Mouse (Mus musculus): ENCODE data around the gene Tpd52l2. TPM values are rescaled to one million over a fixed set of nuclear protein-coding genes. Genes with fewer than 3 reads are reported as not detected.

Gene Tpd52l2
- polyA plus RNA-seq, 1 experiment, result 144 TPM

- Histone ChIP-seq H3K27ac (ENCODE audit: insufficient read depth, low read length) (no peak overlapping the region), H3K9me3 (replicated peaks; ENCODE audit: control insufficient read depth, insufficient read depth, low read length, poor library complexity, severe bottlenecking) (no peaks in the 10 kb centered on the region), H3K27me3 (ENCODE audit: control insufficient read depth, insufficient read depth, low read length, poor library complexity, severe bottlenecking) (no peaks in the 10 kb centered on the region), H3K4me1 (ENCODE audit: control insufficient read depth, insufficient read depth, low read length) (no peaks in the 10 kb centered on the region), H3K9ac (ENCODE audit: low read depth, poor library complexity, severe bottlenecking) (no peak overlapping the region), H3K4me3 (ENCODE audit: low read depth, low read length) (peak overlapping the region; percentile 32; the same call in 1 of the 2 replicates), H3K36me3 (ENCODE audit: control insufficient read depth, insufficient read depth, low read length, poor library complexity, severe bottlenecking) (no peaks in the 10 kb centered on the region; the same call in 1 of the 2 replicates)
- TF ChIP-seq EP300 (IDR thresholded peaks at IDR 0.05; ENCODE audit: insufficient read depth, low read depth, low read length) (no peak), POLR2A (IDR thresholded peaks at IDR 0.05; ENCODE audit: insufficient read depth, low read length) (no peak), CTCF (IDR thresholded peaks at IDR 0.05; ENCODE audit: low read depth, low read length) (no peak)
Measured at GRCm38 (mm10) chr2:181522811-181523210, 25.9 kb downstream of the Tpd52l2 start.

- H3K27me3 ChIP-seq (ENCODE audit: control insufficient read depth, insufficient read depth, low read length, poor library complexity, severe bottlenecking), result no peaks in the 10 kb centered on the region
- no peak for TF ChIP-seq CTCF (IDR thresholded peaks at IDR 0.05; ENCODE audit: low read depth, low read length)
- TF ChIP-seq EP300 (IDR thresholded peaks at IDR 0.05; ENCODE audit: insufficient read depth, low read depth, low read length), result no peak
- TF ChIP-seq POLR2A (IDR thresholded peaks at IDR 0.05; ENCODE audit: insufficient read depth, low read length), result no peak
- H3K9ac ChIP-seq (ENCODE audit: low read depth, poor library complexity, severe bottlenecking), result no peak overlapping the region
- H3K27ac ChIP-seq (ENCODE audit: insufficient read depth, low read length), result no peak overlapping the region
- H3K4me1 ChIP-seq (ENCODE audit: control insufficient read depth, insufficient read depth, low read length), result no peaks in the 10 kb centered on the region
- H3K36me3 ChIP-seq (ENCODE audit: control insufficient read depth, insufficient read depth, low read length, poor library complexity, severe bottlenecking), result peaks cover 2% of the 10 kb centered on the region
- no peaks in the 10 kb centered on the region for H3K9me3 ChIP-seq (replicated peaks; ENCODE audit: control insufficient read depth, insufficient read depth, low read length, poor library complexity, severe bottlenecking)
- H3K4me3 ChIP-seq (ENCODE audit: low read depth, low read length), result no peak overlapping the region
Measured at GRCm38 (mm10) chr2:181525526-181525925, 28.6 kb downstream of the Tpd52l2 start.

- no peak overlapping the region for H3K4me3 ChIP-seq (ENCODE audit: low read depth, low read length)
- no peak overlapping the region for H3K9ac ChIP-seq (ENCODE audit: low read depth, poor library complexity, severe bottlenecking)
- H3K36me3 ChIP-seq (ENCODE audit: control insufficient read depth, insufficient read depth, low read length, poor library complexity, severe bottlenecking), result peaks cover 2% of the 10 kb centered on the region
- peaks cover 1% of the 10 kb centered on the region for H3K4me1 ChIP-seq (ENCODE audit: control insufficient read depth, insufficient read depth, low read length)
- no peaks in the 10 kb centered on the region for H3K27me3 ChIP-seq (ENCODE audit: control insufficient read depth, insufficient read depth, low read length, poor library complexity, severe bottlenecking)
- H3K27ac ChIP-seq (ENCODE audit: insufficient read depth, low read length), result no peak overlapping the region
- TF ChIP-seq POLR2A (IDR thresholded peaks at IDR 0.05; ENCODE audit: insufficient read depth, low read length), result no peak
- no peak for TF ChIP-seq EP300 (IDR thresholded peaks at IDR 0.05; ENCODE audit: insufficient read depth, low read depth, low read length)
- TF ChIP-seq CTCF (IDR thresholded peaks at IDR 0.05; ENCODE audit: low read depth, low read length), result no peak
- H3K9me3 ChIP-seq (replicated peaks; ENCODE audit: control insufficient read depth, insufficient read depth, low read length, poor library complexity, severe bottlenecking), result no peaks in the 10 kb centered on the region
Measured at GRCm38 (mm10) chr2:181529076-181529475, 32.1 kb downstream of the Tpd52l2 start.

- Histone ChIP-seq H3K9me3 (replicated peaks; ENCODE audit: control insufficient read depth, insufficient read depth, low read length, poor library complexity, severe bottlenecking) (no peaks in the 10 kb centered on the region), H3K36me3 (ENCODE audit: control insufficient read depth, insufficient read depth, low read length, poor library complexity, severe bottlenecking) (peaks cover 2% of the 10 kb centered on the region), H3K27ac (ENCODE audit: insufficient read depth, low read length) (no peak overlapping the region), H3K4me1 (ENCODE audit: control insufficient read depth, insufficient read depth, low read length) (peaks cover 1% of the 10 kb centered on the region), H3K9ac (ENCODE audit: low read depth, poor library complexity, severe bottlenecking) (no peak overlapping the region), H3K4me3 (ENCODE audit: low read depth, low read length) (no peak overlapping the region), H3K27me3 (ENCODE audit: control insufficient read depth, insufficient read depth, low read length, poor library complexity, severe bottlenecking) (no peaks in the 10 kb centered on the region)
- TF ChIP-seq POLR2A (IDR thresholded peaks at IDR 0.05; ENCODE audit: insufficient read depth, low read length) (no peak), EP300 (IDR thresholded peaks at IDR 0.05; ENCODE audit: insufficient read depth, low read depth, low read length) (no peak)
Measured at GRCm38 (mm10) chr2:181532589-181532988, 35.6 kb downstream of the Tpd52l2 start.

- no peaks in the 10 kb centered on the region for H3K27me3 ChIP-seq (ENCODE audit: control insufficient read depth, insufficient read depth, low read length, poor library complexity, severe bottlenecking)
- H3K27ac ChIP-seq (ENCODE audit: insufficient read depth, low read length), result no peak overlapping the region
- no peaks in the 10 kb centered on the region for H3K4me1 ChIP-seq (ENCODE audit: control insufficient read depth, insufficient read depth, low read length)
- TF ChIP-seq CTCF (IDR thresholded peaks at IDR 0.05; ENCODE audit: low read depth, low read length) (no peak), POLR2A (IDR thresholded peaks at IDR 0.05; ENCODE audit: insufficient read depth, low read length) (no peak), EP300 (IDR thresholded peaks at IDR 0.05; ENCODE audit: insufficient read depth, low read depth, low read length) (no peak)
- H3K4me3 ChIP-seq (ENCODE audit: low read depth, low read length), result no peak overlapping the region
- H3K9ac ChIP-seq (ENCODE audit: low read depth, poor library complexity, severe bottlenecking), result no peak overlapping the region
- no peaks in the 10 kb centered on the region for H3K9me3 ChIP-seq (replicated peaks; ENCODE audit: control insufficient read depth, insufficient read depth, low read length, poor library complexity, severe bottlenecking)
- H3K36me3 ChIP-seq (ENCODE audit: control insufficient read depth, insufficient read depth, low read length, poor library complexity, severe bottlenecking), result no peaks in the 10 kb centered on the region; the same call in 1 of the 2 replicates
Measured at GRCm38 (mm10) chr2:181536410-181536809, 39.5 kb downstream of the Tpd52l2 start.

GRCm38 (mm10) chr2:181537444-181538047 lies 40.6 kb downstream of the Tpd52l2 start:
- H3K27me3 ChIP-seq (ENCODE audit: control insufficient read depth, insufficient read depth, low read length, poor library complexity, severe bottlenecking), result no peaks in the 10 kb centered on the region
- TF ChIP-seq CTCF (IDR thresholded peaks at IDR 0.05; ENCODE audit: low read depth, low read length), result no peak
- TF ChIP-seq POLR2A (IDR thresholded peaks at IDR 0.05; ENCODE audit: insufficient read depth, low read length), result no peak
- no peak for TF ChIP-seq EP300 (IDR thresholded peaks at IDR 0.05; ENCODE audit: insufficient read depth, low read depth, low read length)
- no peak overlapping the region for H3K9ac ChIP-seq (ENCODE audit: low read depth, poor library complexity, severe bottlenecking)
- H3K27ac ChIP-seq (ENCODE audit: insufficient read depth, low read length), result no peak overlapping the region
- no peak overlapping the region for H3K4me3 ChIP-seq (ENCODE audit: low read depth, low read length)
- no peaks in the 10 kb centered on the region for H3K9me3 ChIP-seq (replicated peaks; ENCODE audit: control insufficient read depth, insufficient read depth, low read length, poor library complexity, severe bottlenecking)
- no peaks in the 10 kb centered on the region; the same call in 1 of the 2 replicates for H3K36me3 ChIP-seq (ENCODE audit: control insufficient read depth, insufficient read depth, low read length, poor library complexity, severe bottlenecking)
- no peaks in the 10 kb centered on the region for H3K4me1 ChIP-seq (ENCODE audit: control insufficient read depth, insufficient read depth, low read length)

All from ES-Bruce4 (cell line).